21 mouse cellular contexts compared by ENCODE assay signal in genomic region chr10:40393447-40394143, GRCm38 (mm10). TPM values are rescaled to one million over a fixed set of nuclear protein-coding genes. Genes with fewer than 3 reads are reported as not detected.
A peak's percentile ranks its signal among the peaks of the same experiment; 100 is the strongest.
DNase-seq lines count a peak whose midpoint lies in the region; ATAC-seq and TF ChIP-seq lines count a peak whose summit lies in the region.
"Had no signal": no experiment of that assay in that cellular context is flagged by ENCODE, and none has a peak within 500 bp of the region (broad histone marks: within the 10 kb centered on the region; RNA-seq: fewer than 3 reads in every experiment).

No protein-coding gene starts in this region.

- no peak for TF ChIP-seq EP300 in heart, postnatal 0 days (IDR thresholded peaks at IDR 0.05; ENCODE audit: low read depth)
- TF ChIP-seq EP300 in MEL (IDR thresholded peaks at IDR 0.05; ENCODE audit: low read depth in 1 of 2, low read length in 2 of 2) = no peak

- TF ChIP-seq RAD21 in MEL (IDR thresholded peaks at IDR 0.05; ENCODE audit: low read depth, low read length) = no peak

- CTCF ChIA-PET in Patski (lab: Charles Lee) = interaction anchor here (0.7 to 1.8 kb wide), 7 partner anchors 12 to 96 kb away, joined by 3 to 5 read pairs (median 4); no protein-coding TSS in a partner anchor

- TF ChIP-seq POLR2A in MEL (IDR thresholded peaks at IDR 0.05; ENCODE audit: control insufficient read depth in 1 of 2, insufficient read depth in 1 of 2, low read depth in 1 of 2, low read length in 2 of 2, poor library complexity in 1 of 2) = no peak

- WGBS in heart, postnatal 0 days = 56% methylated on average over 2 of the region's 2 CpGs

- H3K36me3 ChIP-seq in heart, postnatal 0 days (replicated peaks; ENCODE audit: control insufficient read depth, insufficient read depth, low read length) = no peaks in the 10 kb centered on the region
- peaks cover 0 to 7% of the 10 kb centered on the region in 2 experiments; a peak in 3 of 4 replicates for H3K36me3 ChIP-seq in MEL (ENCODE audit: control insufficient read depth in 1 of 2, insufficient read depth in 2 of 2, low read length in 2 of 2)
- H3K36me3 ChIP-seq: embryonic facial prominence, embryonic 12.5 days; midbrain, embryonic 15.5 days had no signal

- no peak for DNase-seq in heart, postnatal 0 days (ENCODE audit: low spot score)
- no peak for DNase-seq in heart, adult 8-10 months (ENCODE audit: low spot score)
- no peak for DNase-seq in left cerebral cortex, adult 2 months (ENCODE audit: extremely low spot score in 1 of 2, low spot score in 2 of 2)
- DNase-seq in left cerebral cortex, postnatal 36 days (ENCODE audit: low spot score in 2 of 2) = no peak
- DNase-seq in MEL (ENCODE audit: low read depth, low spot score) (peak; percentile 31), Patski (ENCODE audit: low read depth, low spot score) (no peak)
- DNase-seq in right cerebral cortex, postnatal 36 days (ENCODE audit: low spot score in 2 of 2) = no peak
- no peak for DNase-seq in urinary bladder, postnatal 36 days (ENCODE audit: low spot score in 2 of 2)
- DNase-seq: adrenal gland, postnatal 25 days; forebrain, postnatal 0 days; gastrocnemius, postnatal 36 days; heart, postnatal 10 days; kidney, adult 9 months; kidney, postnatal 36 days; layer of hippocampus, adult 9-11 months; liver; right cerebral cortex, adult 18-20 months had no signal

- H3K9ac ChIP-seq in heart, postnatal 0 days (replicated peaks; ENCODE audit: low read depth, low read length) = no peak overlapping the region
- H3K9ac ChIP-seq in MEL (ENCODE audit: control insufficient read depth, low read depth, low read length, poor library complexity, severe bottlenecking) = no peak overlapping the region
- H3K9ac ChIP-seq: embryonic facial prominence, embryonic 12.5 days; forebrain, postnatal 0 days; midbrain, embryonic 15.5 days had no signal

- H3K27ac ChIP-seq in heart, postnatal 0 days (ENCODE audit: low read depth) = no peak overlapping the region
- H3K27ac ChIP-seq in left cerebral cortex, adult 2 months = no peak overlapping the region
- no peak overlapping the region for H3K27ac ChIP-seq in MEL (ENCODE audit: control insufficient read depth, low read depth, low read length)
- H3K27ac ChIP-seq: embryonic facial prominence, embryonic 12.5 days; limb, embryonic 10.5 days; midbrain, embryonic 15.5 days had no signal

- H3K4me2 ChIP-seq in heart, postnatal 0 days (ENCODE audit: low read depth, low read length) = no peak overlapping the region
- H3K4me2 ChIP-seq: embryonic facial prominence, embryonic 12.5 days; heart, embryonic 11.5 days; midbrain, embryonic 15.5 days had no signal

- H3K4me3 ChIP-seq in heart, postnatal 0 days (ENCODE audit: low read depth, low read length) = no peak overlapping the region
- H3K4me3 ChIP-seq in left cerebral cortex, adult 2 months = no peak overlapping the region
- no peak overlapping the region for H3K4me3 ChIP-seq in MEL (ENCODE audit: control insufficient read depth in 1 of 2, insufficient read depth in 1 of 2, low read depth in 2 of 2, low read length in 2 of 2)
- H3K4me3 ChIP-seq: embryonic facial prominence, embryonic 12.5 days; limb, embryonic 10.5 days; midbrain, embryonic 15.5 days had no signal

- 0 out of 2 replicates have a peak, but pooled peaks have one; percentile 6 for TF ChIP-seq CTCF in heart, postnatal 0 days (IDR thresholded peaks at IDR 0.05; ENCODE audit: low read depth)
- TF ChIP-seq CTCF in left cerebral cortex, adult 2 months (IDR thresholded peaks at IDR 0.05) = peak; percentile 15
- TF ChIP-seq CTCF in MEL (IDR thresholded peaks at IDR 0.05 in 2 of 3, conservative IDR thresholded peaks at IDR 0.05 in 1 of 3; ENCODE audit: control insufficient read depth in 1 of 3, insufficient read depth in 1 of 3, low read depth in 2 of 3, low read length in 3 of 3, poor library complexity in 1 of 3, severe bottlenecking in 1 of 3) (no peak), Patski (IDR thresholded peaks at IDR 0.05) (peak; percentile 43)

- no peaks in the 10 kb centered on the region; the same call in 1 of the 2 replicates for H3K79me2 ChIP-seq in MEL (ENCODE audit: control insufficient read depth, insufficient read depth, low read length, poor library complexity)

- no peaks in the 10 kb centered on the region for H3K27me3 ChIP-seq in heart, postnatal 0 days (ENCODE audit: control insufficient read depth, insufficient read depth, low read length)
- H3K27me3 ChIP-seq in MEL (ENCODE audit: control insufficient read depth in 1 of 2, insufficient read depth in 2 of 2, low read length in 2 of 2) (no peaks in the 10 kb centered on the region), Patski (no peaks in the 10 kb centered on the region)
- H3K27me3 ChIP-seq: embryonic facial prominence, embryonic 12.5 days; midbrain, embryonic 15.5 days had no signal

- H3K9me3 ChIP-seq in heart, postnatal 0 days (replicated peaks; ENCODE audit: control insufficient read depth, low read length) = no peaks in the 10 kb centered on the region
- H3K9me3 ChIP-seq in MEL (replicated peaks; ENCODE audit: insufficient read depth, low read length) = no peaks in the 10 kb centered on the region
- H3K9me3 ChIP-seq: embryonic facial prominence, embryonic 12.5 days; limb, embryonic 10.5 days; midbrain, embryonic 15.5 days had no signal

- POLR2A ChIA-PET in Patski (lab: Charles Lee) = no interaction called here

- H3K4me1 ChIP-seq in heart, postnatal 0 days (ENCODE audit: control insufficient read depth, insufficient read depth) = no peaks in the 10 kb centered on the region
- peaks cover 0 to 6% of the 10 kb centered on the region in 2 experiments; a peak in 3 of 4 replicates for H3K4me1 ChIP-seq in MEL (ENCODE audit: control insufficient read depth in 1 of 2, insufficient read depth in 2 of 2, low read length in 2 of 2)
- H3K4me1 ChIP-seq: embryonic facial prominence, embryonic 12.5 days; midbrain, embryonic 15.5 days had no signal

- in situ Hi-C loops in Patski (cut with MboI; ENCODE audit: low pct_unique_long_range_greater_than_20kb) = no loop called here

- intact Hi-C loops in left cerebral cortex, adult 2 months (cut with DNase I) = no loop called here
- intact Hi-C loops in left cerebral cortex, postnatal 36 days (cut with DNase I) = no loop called here

- ATAC-seq in heart, postnatal 0 days (ENCODE audit: insufficient read depth, low read depth) = no peak
- ATAC-seq in Patski = no peak
- ATAC-seq: forebrain, postnatal 0 days; midbrain, embryonic 15.5 days had no signal

TF ChIP-seq in MEL, 35 proteins besides CTCF, POLR2A, EP300 and RAD21:
- TF ChIP-seq ZMIZ1 (IDR thresholded peaks at IDR 0.05; ENCODE audit: low read depth, low read length) = no peak
- no peak for TF ChIP-seq MYB (IDR thresholded peaks at IDR 0.05; ENCODE audit: low read depth, low read length)
- TF ChIP-seq HCFC1 (IDR thresholded peaks at IDR 0.05; ENCODE audit: low read depth, low read length) = no peak
- TF ChIP-seq UBTF (IDR thresholded peaks at IDR 0.05; ENCODE audit: borderline replicate concordance, insufficient read depth, low read depth, low read length) = no peak
- no peak for TF ChIP-seq TCF12 (IDR thresholded peaks at IDR 0.05; ENCODE audit: low read depth, low read length)
- peak; percentile 20; the same call in 1 of the 2 replicates for TF ChIP-seq RCOR1 (IDR thresholded peaks at IDR 0.05; ENCODE audit: low read depth, low read length)

RNA-seq across cellular contexts. Expression of gene Cdk19, which starts 54.2 kb away (rescaled TPM):
- total RNA-seq in heart, postnatal 0 days (2014; rRNA removed; ENCODE audit: low replicate concordance) = 7.3 and 11.6 TPM in 2 replicates
- 3.1 and 3.7 TPM in 2 replicates for polyA plus RNA-seq in heart, postnatal 0 days (2015; fragmentation: Nextera tagmentation; extraction: Ambion mirVana)
- 10 to 100 TPM; 12.1 to 13.7 (median 13.4) TPM for total RNA-seq in heart, adult 8-10 months (2022)
- total RNA-seq in left cerebral cortex, adult 2 months (2021) = 10 to 100 TPM; 47.1 to 47.5 TPM
- 10 to 100 TPM; 50.2 to 54.1 TPM for total RNA-seq in left cerebral cortex, postnatal 36 days (2021)
- total RNA-seq in MEL (2012; rRNA removed) = 2.8 and 4.8 TPM in 2 replicates
- polyA plus RNA-seq in MEL (2012; ENCODE audit: insufficient read depth in 1 of 2, insufficient read length in 2 of 2, low read depth in 1 of 2, low replicate concordance in 2 of 2, missing spikeins in 1 of 2) (1 to 10 TPM in 1 of 2 experiments, not detected in 1; 8.2 TPM), Patski (2021) (18.6 TPM)

Comparison
In these comparisons a context has a peak if more than half of its experiments do, and no peak if none do; other contexts are left out.
1. CTCF ChIP-seq: peak in heart, postnatal 0 days (single experiment), left cerebral cortex, adult 2 months (single experiment) and Patski (single experiment); none in MEL (0 of 3).